Mouse (Mus musculus): ENCODE measurements at regions not wholly inside any gene's neighbourhood (a gene's known extent, or its start where the extent isn't known, plus 50 kb on each side); places are given as distances from the start of the nearest gene placed in this dataset.

DNA sequence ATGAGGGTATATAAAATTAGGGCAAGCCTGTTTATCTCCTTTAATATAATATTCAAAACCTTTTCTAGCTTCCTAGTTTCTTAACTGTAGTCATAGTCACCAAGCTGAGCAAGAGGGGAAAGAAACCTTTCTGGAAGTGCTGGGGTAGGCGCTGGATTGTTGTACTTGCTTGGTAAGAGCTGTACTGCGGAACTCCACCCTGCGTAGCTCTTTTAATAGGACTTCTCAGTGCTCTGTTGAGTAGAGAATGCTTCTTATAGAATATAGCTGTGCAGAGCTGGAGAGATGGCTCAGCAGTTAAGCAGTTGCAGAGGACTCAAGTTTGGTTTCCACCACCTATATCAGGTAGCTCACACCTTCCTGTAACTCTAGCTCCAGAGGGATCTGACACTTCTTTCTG lies 93.3 kb upstream of the Synm start:
- H3K27me3 ChIP-seq (replicated peaks; ENCODE audit: control insufficient read depth, insufficient read depth, low read length): no peaks in the 10 kb centered on the region
- H3K4me1 ChIP-seq (ENCODE audit: control insufficient read depth, insufficient read depth, low read length): no peaks in the 10 kb centered on the region
- H3K27ac ChIP-seq (ENCODE audit: insufficient read depth, low read depth, low read length): no peak overlapping the region
- 96% methylated on average over 3 of the region's 3 CpGs for WGBS
- no peak for DNase-seq
- TF ChIP-seq POLR2A (IDR thresholded peaks at IDR 0.05; ENCODE audit: low read depth, low read length) (no peak), CTCF (conservative IDR thresholded peaks at IDR 0.05; ENCODE audit: insufficient read depth, insufficient read length, low read depth, low read length) (no peak)
- no peaks in the 10 kb centered on the region for H3K36me3 ChIP-seq (ENCODE audit: control insufficient read depth, insufficient read depth, low read length)
- H3K4me3 ChIP-seq (ENCODE audit: insufficient read depth, low read depth, low read length): no peak overlapping the region

DNA sequence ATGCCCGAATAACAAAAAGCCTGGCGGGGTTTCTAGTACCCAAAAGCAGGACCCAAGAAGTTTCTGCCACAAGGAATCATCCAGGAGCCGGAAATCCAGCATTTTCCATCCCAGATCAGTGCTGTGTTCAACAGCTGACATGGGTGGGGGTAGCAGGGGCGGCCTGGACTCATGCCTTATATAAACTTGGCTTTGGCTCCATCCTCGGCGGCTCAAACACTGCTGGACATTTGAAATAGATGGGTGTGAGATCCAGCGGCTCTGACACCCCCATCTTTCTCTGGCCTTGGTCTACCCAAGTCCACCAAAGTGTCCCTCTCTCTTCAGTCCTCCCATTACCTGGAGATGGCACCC lies 89.9 kb upstream of the Synm start:
- no peak for TF ChIP-seq CTCF (conservative IDR thresholded peaks at IDR 0.05; ENCODE audit: insufficient read depth, insufficient read length, low read depth, low read length)
- TF ChIP-seq POLR2A (IDR thresholded peaks at IDR 0.05; ENCODE audit: low read depth, low read length): no peak

DNA sequence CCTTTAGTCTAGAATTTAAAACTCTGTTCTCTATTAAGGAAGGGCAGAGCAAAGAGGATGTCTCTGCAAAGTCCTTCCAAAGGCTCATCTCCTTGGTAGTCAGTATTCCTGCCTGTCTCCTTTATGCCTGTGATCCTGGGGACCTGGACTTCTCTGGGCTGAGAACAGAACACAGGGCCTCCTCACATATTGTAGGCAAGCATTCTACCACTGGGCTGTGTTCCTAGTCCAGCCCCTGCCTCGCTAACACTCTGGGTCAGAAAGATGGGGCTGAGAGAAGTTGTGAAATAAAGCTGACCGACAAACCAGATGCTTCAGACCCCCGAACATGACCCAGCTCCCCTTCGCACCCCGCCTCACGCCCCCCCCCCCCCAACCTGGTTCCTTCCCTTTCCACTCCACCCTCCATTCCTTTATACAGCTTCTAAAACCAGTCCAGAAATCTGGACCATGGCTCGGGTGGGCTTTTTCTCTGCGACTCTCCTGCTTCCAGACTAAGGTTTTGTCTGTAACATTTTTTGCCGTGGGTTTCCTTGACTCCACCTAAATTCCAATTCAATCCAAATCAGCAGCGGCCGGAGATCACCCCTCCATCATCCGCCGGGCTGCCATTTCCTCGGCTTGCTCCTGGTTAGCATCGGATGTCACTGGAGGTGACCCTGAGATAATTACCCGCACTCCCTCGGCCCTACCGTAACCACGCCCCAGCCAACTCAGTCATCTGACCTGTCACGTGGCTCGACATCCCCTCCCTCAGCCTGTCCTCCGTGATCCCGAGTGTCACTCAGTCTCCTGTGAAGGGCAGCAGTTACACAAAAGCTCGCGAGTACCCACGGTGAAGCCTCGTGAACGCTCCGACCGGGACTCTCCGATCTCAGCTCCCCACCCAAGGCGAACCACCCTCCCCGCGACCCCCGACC lies 89.3 kb upstream of the Synm start:
- 8% methylated on average over 35 of the region's 35 CpGs for WGBS
- no peaks in the 10 kb centered on the region for H3K4me1 ChIP-seq (ENCODE audit: control insufficient read depth, insufficient read depth, low read length)
- H3K27me3 ChIP-seq (replicated peaks; ENCODE audit: control insufficient read depth, insufficient read depth, low read length): no peaks in the 10 kb centered on the region
- DNase-seq: peak; percentile 63
- peak overlapping the region; percentile 28; the same call in 1 of the 2 replicates for H3K4me3 ChIP-seq (ENCODE audit: insufficient read depth, low read depth, low read length)
- no peaks in the 10 kb centered on the region for H3K36me3 ChIP-seq (ENCODE audit: control insufficient read depth, insufficient read depth, low read length)
- no peak overlapping the region for H3K27ac ChIP-seq (ENCODE audit: insufficient read depth, low read depth, low read length)
- TF ChIP-seq CTCF (conservative IDR thresholded peaks at IDR 0.05; ENCODE audit: insufficient read depth, insufficient read length, low read depth, low read length) (no peak), POLR2A (IDR thresholded peaks at IDR 0.05; ENCODE audit: low read depth, low read length) (no peak)

More for the DNA sequence above, 89.9 kb upstream of the Synm start:
- Histone ChIP-seq H3K4me1 (ENCODE audit: control insufficient read depth, insufficient read depth, low read length) (no peaks in the 10 kb centered on the region), H3K36me3 (ENCODE audit: control insufficient read depth, insufficient read depth, low read length) (no peaks in the 10 kb centered on the region), H3K27me3 (replicated peaks; ENCODE audit: control insufficient read depth, insufficient read depth, low read length) (no peaks in the 10 kb centered on the region), H3K4me3 (ENCODE audit: insufficient read depth, low read depth, low read length) (peak overlapping the region; percentile 28; the same call in 1 of the 2 replicates), H3K27ac (ENCODE audit: insufficient read depth, low read depth, low read length) (no peak overlapping the region)
- WGBS: 29% methylated on average over 7 of the region's 7 CpGs
- no peak for DNase-seq

DNA sequence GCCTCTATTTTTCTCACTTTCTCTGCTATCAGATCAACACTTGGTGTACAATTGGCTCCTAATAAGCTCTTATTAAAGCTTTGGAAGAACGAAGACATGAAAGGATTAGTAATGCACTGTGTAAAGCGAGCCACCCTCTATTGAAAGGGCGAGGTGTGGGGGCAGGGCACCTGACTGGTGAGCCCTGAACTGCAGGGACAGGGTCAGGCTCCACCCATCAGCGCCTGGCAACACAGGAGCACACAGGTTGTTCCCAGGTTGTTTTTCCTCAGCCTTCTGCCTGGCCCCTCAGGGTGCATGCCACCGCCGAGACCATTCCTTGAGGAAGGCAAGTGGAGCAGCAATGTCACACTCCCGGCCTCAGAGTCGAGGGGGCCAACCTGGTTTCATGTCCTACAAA lies 87.3 kb upstream of the Synm start:
- Histone ChIP-seq H3K27me3 (replicated peaks; ENCODE audit: control insufficient read depth, insufficient read depth, low read length) (no peaks in the 10 kb centered on the region), H3K4me1 (ENCODE audit: control insufficient read depth, insufficient read depth, low read length) (no peaks in the 10 kb centered on the region), H3K36me3 (ENCODE audit: control insufficient read depth, insufficient read depth, low read length) (no peaks in the 10 kb centered on the region), H3K27ac (ENCODE audit: insufficient read depth, low read depth, low read length) (no peak overlapping the region), H3K4me3 (ENCODE audit: insufficient read depth, low read depth, low read length) (no peak overlapping the region)
- DNase-seq: peak; percentile 41
- WGBS: 35% methylated on average over 8 of the region's 8 CpGs
- no peak for TF ChIP-seq CTCF (conservative IDR thresholded peaks at IDR 0.05; ENCODE audit: insufficient read depth, insufficient read length, low read depth, low read length)
- no peak for TF ChIP-seq POLR2A (IDR thresholded peaks at IDR 0.05; ENCODE audit: low read depth, low read length)

DNA sequence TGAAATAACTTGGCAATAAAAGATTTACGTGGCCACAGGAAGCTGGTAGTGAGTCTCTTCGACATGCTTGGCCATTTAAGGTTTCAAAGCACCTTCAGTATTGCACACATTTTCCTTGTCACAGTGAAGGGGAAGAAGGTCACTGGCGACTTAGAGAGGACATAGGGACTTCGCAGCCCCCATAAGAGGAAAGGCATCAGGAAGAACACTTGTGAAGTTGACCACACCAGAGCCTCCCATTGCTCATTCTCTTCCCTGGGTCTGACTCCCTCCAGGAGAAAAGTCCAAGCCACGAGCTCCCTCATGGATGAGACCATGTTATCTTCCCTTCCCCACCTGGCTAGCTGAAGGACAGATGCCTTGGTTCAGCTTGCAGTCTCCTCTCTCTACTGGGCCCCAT lies 77.4 kb upstream of the Synm start:
- no peak overlapping the region for H3K4me3 ChIP-seq (ENCODE audit: insufficient read depth, low read depth, low read length)
- no peak overlapping the region for H3K27ac ChIP-seq (ENCODE audit: insufficient read depth, low read depth, low read length)
- no peaks in the 10 kb centered on the region for H3K27me3 ChIP-seq (replicated peaks; ENCODE audit: control insufficient read depth, insufficient read depth, low read length)
- DNase-seq: no peak
- no peaks in the 10 kb centered on the region for H3K4me1 ChIP-seq (ENCODE audit: control insufficient read depth, insufficient read depth, low read length)
- WGBS: 87% methylated on average over 5 of the region's 5 CpGs
- H3K36me3 ChIP-seq (ENCODE audit: control insufficient read depth, insufficient read depth, low read length): no peaks in the 10 kb centered on the region
- TF ChIP-seq CTCF (conservative IDR thresholded peaks at IDR 0.05; ENCODE audit: insufficient read depth, insufficient read length, low read depth, low read length) (no peak), POLR2A (IDR thresholded peaks at IDR 0.05; ENCODE audit: low read depth, low read length) (no peak)

DNA sequence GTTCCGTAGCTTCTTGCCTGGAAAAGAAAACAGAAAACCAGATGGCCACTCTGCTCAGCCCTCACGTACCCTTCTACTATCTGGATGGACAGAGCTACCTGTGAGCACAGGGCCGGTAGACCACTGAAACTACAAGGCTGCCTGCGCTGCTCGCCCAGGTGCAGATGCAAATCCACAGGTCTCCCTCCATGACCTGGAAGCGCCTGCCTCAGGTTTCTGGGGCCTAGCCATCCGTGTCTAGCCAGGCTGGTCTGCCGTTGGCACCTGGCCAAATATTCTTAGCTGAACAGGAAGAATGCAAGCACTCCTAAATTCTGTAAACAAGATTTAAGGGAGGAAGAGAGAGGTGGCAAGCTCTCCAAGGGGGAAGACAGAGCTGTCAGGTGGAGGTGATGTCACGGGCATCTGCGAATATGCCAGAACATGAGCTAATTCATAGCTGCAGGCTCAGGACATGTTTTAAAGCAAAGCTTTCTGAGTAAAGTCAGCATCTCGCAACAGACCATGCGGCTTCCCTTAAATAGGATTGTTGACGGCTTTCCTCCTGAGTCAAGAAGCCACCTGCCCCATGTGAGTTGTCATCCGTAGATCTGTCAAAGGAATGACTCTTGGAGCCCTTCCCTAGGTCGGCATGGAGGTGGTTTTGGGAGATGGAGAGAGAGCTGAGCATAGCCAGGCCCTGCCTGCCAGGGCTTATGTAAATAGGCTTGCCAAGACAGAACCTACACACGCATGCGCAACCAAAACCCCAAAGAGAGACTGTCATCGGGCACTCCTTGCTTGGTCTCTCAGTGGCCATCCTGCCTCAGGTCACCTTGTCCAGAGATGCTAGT lies 76.8 kb upstream of the Synm start:
- Histone ChIP-seq H3K36me3 (ENCODE audit: control insufficient read depth, insufficient read depth, low read length) (no peaks in the 10 kb centered on the region), H3K27me3 (replicated peaks; ENCODE audit: control insufficient read depth, insufficient read depth, low read length) (no peaks in the 10 kb centered on the region), H3K4me3 (ENCODE audit: insufficient read depth, low read depth, low read length) (no peak overlapping the region), H3K27ac (ENCODE audit: insufficient read depth, low read depth, low read length) (no peak overlapping the region), H3K4me1 (ENCODE audit: control insufficient read depth, insufficient read depth, low read length) (no peaks in the 10 kb centered on the region)
- 54% methylated on average over 18 of the region's 18 CpGs for WGBS
- DNase-seq: peak; percentile 70
- TF ChIP-seq POLR2A (IDR thresholded peaks at IDR 0.05; ENCODE audit: low read depth, low read length): no peak
- TF ChIP-seq CTCF (conservative IDR thresholded peaks at IDR 0.05; ENCODE audit: insufficient read depth, insufficient read length, low read depth, low read length): no peak

DNA sequence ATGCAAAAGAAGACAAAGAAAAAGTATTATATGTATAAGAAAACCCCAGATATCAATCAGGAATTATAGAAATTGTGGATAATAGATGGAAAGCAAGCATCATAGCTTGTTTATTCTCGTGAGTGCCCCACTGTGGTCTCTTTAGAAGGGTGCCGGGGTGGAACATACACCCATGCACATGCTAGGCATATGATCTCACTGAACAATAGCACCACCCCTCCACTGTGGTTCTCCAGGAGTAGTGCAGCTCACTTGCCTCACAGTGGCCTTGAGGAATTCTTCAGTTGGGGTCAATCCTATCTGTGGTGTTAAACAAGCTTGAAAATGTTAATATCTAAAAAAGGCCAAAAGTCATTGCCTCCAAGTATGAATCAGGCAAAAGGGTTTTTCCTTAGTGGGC lies 72.2 kb upstream of the Synm start:
- no peak overlapping the region for H3K4me3 ChIP-seq (ENCODE audit: insufficient read depth, low read depth, low read length)
- TF ChIP-seq CTCF (conservative IDR thresholded peaks at IDR 0.05; ENCODE audit: insufficient read depth, insufficient read length, low read depth, low read length) (no peak; the same call in 1 of the 2 replicates), POLR2A (IDR thresholded peaks at IDR 0.05; ENCODE audit: low read depth, low read length) (no peak)
- no peaks in the 10 kb centered on the region for H3K4me1 ChIP-seq (ENCODE audit: control insufficient read depth, insufficient read depth, low read length)
- H3K27ac ChIP-seq (ENCODE audit: insufficient read depth, low read depth, low read length): no peak overlapping the region
- 73% methylated on average over 2 of the region's 2 CpGs for WGBS
- no peak for DNase-seq
- H3K36me3 ChIP-seq (ENCODE audit: control insufficient read depth, insufficient read depth, low read length): no peaks in the 10 kb centered on the region
- no peaks in the 10 kb centered on the region for H3K27me3 ChIP-seq (replicated peaks; ENCODE audit: control insufficient read depth, insufficient read depth, low read length)

Data from kidney, adult 2 months (tissue).